Mouse (Mus musculus) liver, adult 2 months (tissue): ENCODE data around the gene Sgca. TPM values are rescaled to one million over a fixed set of nuclear protein-coding genes. Genes with fewer than 3 reads are reported as not detected.

ENCODE experiments used
- DNase-seq: peaks from one replicate; pipeline ENCODE4 v3.0.0-alpha.2; 2011; ENCODE audit warnings: low read depth, low spot score; ENCODE audit errors: extremely low read depth
- H3K27ac ChIP-seq: fragments of 200-500 bp; replicated peaks from 2 replicates; pipeline ENCODE4 v1.5.1; 2012; ENCODE audit warnings: low read depth, mild to moderate bottlenecking, control low read depth, inconsistent platforms, low read length; ENCODE audit not compliant: insufficient read depth
- H3K27me3 ChIP-seq: fragments of 200-500 bp; 2 replicates; pipeline ENCODE4 v1.6.1; 2012; ENCODE audit warnings: mild to moderate bottlenecking, moderate library complexity, low read length, inconsistent platforms; ENCODE audit not compliant: control insufficient read depth, insufficient read depth
- H3K36me3 ChIP-seq: fragments of 200-500 bp; 2 replicates; pipeline ENCODE4 v1.6.1; 2012; ENCODE audit warnings: low read length, inconsistent platforms; ENCODE audit not compliant: control insufficient read depth, insufficient read depth
- H3K4me1 ChIP-seq: fragments of 200-500 bp; 2 replicates; pipeline ENCODE4 v1.6.1; 2011; ENCODE audit warnings: low read length; ENCODE audit not compliant: control insufficient read depth, insufficient read depth
- H3K4me3 ChIP-seq: fragments of 200-500 bp; 2 replicates; pipeline ENCODE4 v1.5.1; 2011; ENCODE audit warnings: low read depth, mild to moderate bottlenecking, control low read depth, low read length, moderate library complexity; ENCODE audit not compliant: insufficient read depth
- H3K79me2 ChIP-seq: fragments of 200-500 bp; 2 replicates; pipeline ENCODE4 v1.6.1; 2012; ENCODE audit warnings: inconsistent platforms, mild to moderate bottlenecking, low read length, moderate library complexity; ENCODE audit not compliant: control insufficient read depth, insufficient read depth
- H3K9ac ChIP-seq: fragments of 200-500 bp; 2 replicates; pipeline ENCODE4 v1.6.1; 2012; ENCODE audit warnings: low read depth, mild to moderate bottlenecking, control low read depth, inconsistent platforms, low read length
- CTCF ChIP-seq: fragments of 200-500 bp; IDR thresholded peaks from 2 replicates; pipeline ENCODE4 v1.5.1; 2011; ENCODE audit warnings: low read depth, low read length, control low read depth
- POLR2A ChIP-seq: fragments of 200-500 bp; IDR thresholded peaks from 2 replicates; pipeline ENCODE4 v1.6.1; 2011; ENCODE audit warnings: low read length, control low read depth; ENCODE audit not compliant: insufficient read depth; ENCODE audit errors: extremely low read depth
- WGBS: fragments of 180-500 bp; shearing (Covaris S2); methylation state at CpG from one replicate; pipeline ENCODE4 v1.1.7; 2018; 5-methylcytosine and 5-hydroxymethylcytosine counted together
- polyA plus RNA-seq: library from polyadenylated mRNA; depleted of rRNA; stranded (reverse); fragments of >200 nt; gene quantifications from 2 replicates; pipeline ENCODE4 v1.2.3, GENCODE M21; 2012
- total RNA-seq: library from RNA; depleted of rRNA; stranded (reverse); fragments of >200 nt; gene quantifications from 2 replicates; pipeline ENCODE4 v1.2.3, GENCODE M21; 2014

Sgca gene
- total and polyA plus RNA-seq, 2 experiments, result 0.09 TPM; not detected in 1

DNA sequence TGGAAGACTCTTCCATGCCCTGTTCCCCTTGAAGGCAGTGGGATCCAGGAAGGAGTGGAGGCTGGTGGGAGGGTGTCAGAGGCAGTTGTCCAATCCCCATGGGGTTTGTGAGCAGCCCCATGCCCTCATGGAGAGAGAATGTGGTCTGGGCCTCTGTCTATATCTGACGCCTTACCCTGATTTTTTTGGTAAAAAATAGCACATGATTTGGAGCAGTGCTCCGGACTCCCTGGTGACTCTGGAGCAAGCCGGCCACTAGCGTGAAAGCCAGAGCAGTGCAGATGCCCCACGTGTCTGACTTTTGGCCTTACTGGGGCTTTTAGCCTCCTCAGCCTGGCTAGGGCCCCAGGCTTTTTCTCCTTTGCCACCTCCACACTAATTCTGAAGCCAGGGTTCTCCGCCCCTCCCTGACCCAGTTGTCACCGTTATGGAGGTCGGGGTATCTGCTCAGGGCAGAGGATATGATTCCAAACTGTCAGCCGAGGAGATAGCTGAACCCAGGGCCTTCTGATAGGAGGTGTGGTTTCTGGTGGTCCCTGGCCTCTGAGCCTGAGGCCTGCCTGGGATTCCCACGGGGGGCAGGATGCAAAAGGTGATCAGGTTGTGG is 18.2 kb upstream of the Sgca start:
- WGBS, result 61% methylated on average over 10 of the region's 10 CpGs
- TF ChIP-seq CTCF, result no peak
- no peak for TF ChIP-seq POLR2A
- Histone ChIP-seq H3K4me1 (no peaks in the 10 kb centered on the region), H3K27ac (no peak overlapping the region), H3K79me2 (peaks cover 7% of the 10 kb centered on the region; the same call in 1 of the 2 replicates), H3K27me3 (peaks cover 10% of the 10 kb centered on the region), H3K36me3 (no peaks in the 10 kb centered on the region), H3K9ac (no peak overlapping the region; the same call in 1 of the 2 replicates), H3K4me3 (no peak overlapping the region; the same call in 1 of the 2 replicates)
- no peak for DNase-seq

DNA sequence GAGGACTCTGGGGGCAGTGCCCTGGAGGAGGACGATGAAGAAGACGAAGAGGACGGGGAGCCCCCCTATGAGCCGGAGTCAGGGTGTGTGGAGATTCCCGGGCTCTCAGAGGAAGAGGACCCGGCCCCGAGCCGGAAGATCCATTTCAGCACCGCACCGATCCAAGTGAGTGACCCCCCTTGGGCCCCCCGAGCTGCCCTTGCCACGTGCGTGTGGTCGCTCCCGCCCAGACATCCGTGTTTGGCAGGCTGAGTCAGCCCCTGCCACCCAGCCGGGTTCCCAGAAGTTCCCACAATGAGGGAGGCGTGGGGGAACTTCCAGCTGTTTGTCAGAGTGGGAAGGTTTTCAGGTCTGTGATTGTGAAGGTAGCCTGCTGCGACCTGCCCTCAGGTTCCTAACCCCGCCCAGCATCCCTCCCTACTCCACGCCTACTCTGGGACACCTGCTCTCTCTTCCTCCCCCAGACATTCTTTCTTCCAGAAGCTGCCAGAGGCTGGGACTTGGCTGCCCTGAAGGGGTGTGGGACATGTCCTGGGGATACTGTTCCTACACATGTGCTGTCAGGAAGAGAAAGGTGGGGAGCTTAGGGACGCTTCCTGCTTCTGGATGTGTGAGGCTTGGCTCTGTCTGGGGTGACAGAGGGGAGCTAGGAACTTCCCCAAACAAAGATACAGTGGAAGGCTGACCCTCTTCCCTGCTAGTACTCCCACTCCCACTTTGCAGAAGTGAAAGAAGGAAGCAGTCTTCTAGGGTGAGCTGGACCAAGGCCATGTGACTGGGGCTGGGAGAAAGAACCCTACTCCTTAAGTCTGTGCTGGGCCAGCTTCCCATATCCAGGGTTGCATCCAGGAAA is 16.9 kb upstream of the Sgca start:
- DNase-seq, result peak; percentile 51
- Histone ChIP-seq H3K79me2 (peaks cover 7% of the 10 kb centered on the region; the same call in 1 of the 2 replicates), H3K27ac (peak overlapping the region; percentile 22), H3K27me3 (peaks cover 10% of the 10 kb centered on the region), H3K36me3 (no peaks in the 10 kb centered on the region), H3K4me3 (peak overlapping the region; percentile 57), H3K4me1 (peaks cover 4% of the 10 kb centered on the region; the same call in 1 of the 2 replicates), H3K9ac (peak overlapping the region; percentile 59)
- WGBS, result 24% methylated on average over 22 of the region's 22 CpGs
- no peak for TF ChIP-seq POLR2A
- TF ChIP-seq CTCF, result no peak

DNA sequence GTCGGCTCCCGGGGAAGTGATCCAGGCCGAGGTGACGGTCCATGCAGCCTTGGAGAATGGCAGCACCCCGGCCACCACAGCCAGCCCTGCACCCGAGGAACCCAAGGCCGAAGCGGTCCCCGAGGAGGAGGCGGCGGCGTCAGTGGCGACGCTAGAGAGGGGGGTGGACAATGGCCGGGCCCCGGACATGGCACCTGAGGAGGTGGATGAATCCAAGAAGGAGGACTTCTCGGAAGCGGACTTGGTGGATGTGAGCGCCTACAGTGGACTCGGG is 16.3 kb upstream of the Sgca start:
- H3K27ac ChIP-seq, result peak overlapping the region; percentile 22; the same call in 1 of the 2 replicates
- no peaks in the 10 kb centered on the region for H3K36me3 ChIP-seq
- 9% methylated on average over 20 of the region's 20 CpGs for WGBS
- no peak for TF ChIP-seq POLR2A
- no peak for TF ChIP-seq CTCF
- H3K4me1 ChIP-seq, result peaks cover 4% of the 10 kb centered on the region; the same call in 1 of the 2 replicates
- peaks cover 10% of the 10 kb centered on the region for H3K27me3 ChIP-seq
- H3K9ac ChIP-seq, result peak overlapping the region; percentile 59
- peak overlapping the region; percentile 57 for H3K4me3 ChIP-seq
- DNase-seq, result no peak
- peaks cover 7% of the 10 kb centered on the region; the same call in 1 of the 2 replicates for H3K79me2 ChIP-seq

DNA sequence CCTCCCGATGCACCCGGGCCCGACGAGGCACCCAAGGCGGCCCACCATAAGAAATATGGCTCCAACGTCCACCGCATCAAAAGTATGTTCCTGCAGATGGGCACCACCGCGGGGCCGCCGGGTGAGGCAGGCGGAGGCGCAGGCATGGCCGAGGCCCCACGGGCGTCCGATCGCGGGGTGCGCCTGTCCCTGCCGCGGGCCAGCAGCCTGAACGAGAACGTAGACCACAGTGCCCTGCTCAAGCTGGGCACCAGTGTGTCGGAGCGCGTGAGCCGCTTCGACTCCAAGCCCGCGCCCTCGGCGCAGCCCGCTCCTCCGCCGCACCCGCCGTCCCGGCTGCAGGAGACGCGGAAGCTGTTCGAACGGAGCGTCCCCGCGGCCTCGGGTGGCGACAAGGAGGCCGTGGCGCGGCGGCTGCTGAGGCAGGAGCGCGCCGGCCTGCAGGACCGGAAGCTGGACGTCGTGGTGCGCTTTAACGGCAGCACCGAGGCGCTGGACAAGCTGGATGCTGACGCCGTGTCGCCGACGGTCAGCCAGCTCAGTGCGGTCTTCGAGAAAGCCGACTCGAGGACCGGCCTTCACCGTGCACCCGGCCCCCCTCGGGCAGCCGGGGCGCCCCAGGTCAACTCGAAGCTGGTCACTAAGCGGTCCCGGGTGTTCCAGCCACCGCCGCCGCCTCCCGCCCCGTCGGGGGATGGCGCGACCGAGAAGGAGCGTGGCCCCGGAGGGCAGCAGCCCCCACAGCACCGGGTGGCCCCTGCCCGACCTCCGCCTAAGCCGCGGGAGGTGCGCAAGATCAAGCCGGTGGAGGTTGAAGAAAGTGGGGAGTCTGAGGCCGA is 15.7 kb upstream of the Sgca start:
- 2% methylated on average over 99 of the region's 99 CpGs for WGBS
- H3K27me3 ChIP-seq, result peaks cover 10% of the 10 kb centered on the region
- no peak for TF ChIP-seq CTCF
- TF ChIP-seq POLR2A, result no peak
- peaks cover 7% of the 10 kb centered on the region; the same call in 1 of the 2 replicates for H3K79me2 ChIP-seq
- peaks cover 4% of the 10 kb centered on the region; the same call in 1 of the 2 replicates for H3K4me1 ChIP-seq
- DNase-seq, result no peak
- peak overlapping the region; percentile 59 for H3K9ac ChIP-seq
- H3K4me3 ChIP-seq, result peak overlapping the region; percentile 57
- peak overlapping the region; percentile 22 for H3K27ac ChIP-seq
- H3K36me3 ChIP-seq, result no peaks in the 10 kb centered on the region

DNA sequence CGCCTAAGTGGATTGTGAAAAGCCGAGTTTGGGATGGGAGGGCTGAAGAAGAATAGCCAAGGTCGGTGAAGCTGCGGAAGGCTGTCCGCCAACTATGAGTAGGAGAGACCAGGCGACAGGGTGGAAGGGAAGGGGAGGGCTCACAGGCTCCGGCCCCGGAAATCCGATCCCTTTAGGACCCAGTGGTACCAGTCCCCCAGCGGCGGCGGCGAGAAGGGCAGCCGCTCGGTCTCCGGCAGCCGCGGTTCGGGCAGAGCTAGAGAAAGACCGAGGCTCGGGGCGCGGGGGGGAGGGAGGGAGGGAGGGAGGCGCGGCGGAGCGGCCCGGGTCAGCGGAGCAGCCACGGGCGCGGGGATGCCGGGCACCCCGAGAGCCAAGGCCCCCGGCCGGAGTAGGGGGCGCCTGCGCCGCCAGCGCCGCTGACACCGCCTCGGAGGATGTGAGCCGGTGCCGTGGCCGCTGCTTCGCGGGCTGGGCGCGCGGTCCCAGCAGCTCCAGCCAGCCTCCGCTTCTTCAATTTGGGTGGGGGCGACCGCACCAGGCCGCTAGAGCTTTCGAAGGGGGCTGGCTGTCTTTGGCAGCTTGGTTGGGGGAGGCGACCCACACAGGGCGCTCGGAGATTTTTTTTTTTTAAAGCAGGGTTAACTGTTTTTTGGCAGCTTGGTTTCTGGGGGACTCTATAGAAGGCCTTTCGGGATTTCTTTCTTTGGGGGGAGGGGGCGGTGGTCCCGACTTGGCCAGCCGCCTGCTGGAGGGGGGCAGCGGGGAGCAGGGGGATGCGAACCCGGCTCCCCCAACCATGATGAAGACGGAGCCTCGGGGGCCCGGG is 14.8 kb upstream of the Sgca start, which contains the start of gene Ppp1r9b:
Ppp1r9b (plus strand) TSS at position 287 of the 829 bp plus-strand sequence.
- DNase-seq, result peak; percentile 43
- Histone ChIP-seq H3K79me2 (peaks cover 7% of the 10 kb centered on the region; the same call in 1 of the 2 replicates), H3K27me3 (peaks cover 10% of the 10 kb centered on the region), H3K9ac (peak within 1 kb of the TSS; percentile 62), H3K27ac (peak within 1 kb of the TSS; percentile 66), H3K4me1 (peaks cover 4% of the 10 kb centered on the region; the same call in 1 of the 2 replicates), H3K4me3 (peak within 1 kb of the TSS; percentile 57), H3K36me3 (no peaks in the 10 kb centered on the region)
- peak; percentile 69 for TF ChIP-seq CTCF
- TF ChIP-seq POLR2A, result peak; percentile 43; the same call in 1 of the 2 replicates
- WGBS, result 1% methylated on average over 69 of the region's 69 CpGs
